Mouse (Mus musculus): Measurements from ENCODE around the gene Tspan10. TPM values are rescaled to one million over a fixed set of nuclear protein-coding genes. Genes with fewer than 3 reads are reported as not detected.

Gene Tspan10
- total RNA-seq, 1 experiment from 2014 or later = 4.7 TPM

DNA sequence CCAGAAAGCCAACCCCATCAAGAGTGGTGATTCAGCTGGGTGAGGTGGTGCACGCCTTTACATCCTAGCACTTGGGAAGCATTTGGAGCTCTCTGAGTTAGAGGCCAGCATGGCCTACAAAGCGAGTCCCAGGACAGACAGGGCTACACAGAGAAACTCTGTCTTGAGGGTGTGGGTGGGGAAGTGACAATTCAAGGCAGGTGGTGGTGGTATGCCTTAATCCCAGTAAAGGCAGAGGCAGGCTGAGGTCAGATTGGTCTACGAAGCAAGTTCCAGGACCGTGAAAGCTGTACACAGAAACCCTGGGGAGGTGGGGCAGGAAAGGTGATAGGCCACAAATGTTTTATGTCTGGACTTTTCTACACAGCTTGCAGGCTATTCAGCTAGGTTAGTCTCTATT, 12.5 kb downstream of the Tspan10 start:
- no peak for DNase-seq

GRCm38 (mm10) chr11:120455413-120455812, 13.0 kb downstream of the Tspan10 start:
- no peak for DNase-seq

GRCm38 (mm10) chr11:120457370-120457769, 14.9 kb downstream of the Tspan10 start:
- no peak for DNase-seq

- peak; percentile 89 for DNase-seq
Observed at GRCm38 (mm10) chr11:120457772-120458751, 15.6 kb downstream of the Tspan10 start, which contains the start of the genes Oxld1 and Ccdc137. Oxld1 (minus strand) TSS chr11:120458068. Ccdc137 (plus strand) TSS chr11:120458115.

- DNase-seq = peak; percentile 47
Observed at GRCm38 (mm10) chr11:120458847-120459597, 16.6 kb downstream of the Tspan10 start.

DNA sequence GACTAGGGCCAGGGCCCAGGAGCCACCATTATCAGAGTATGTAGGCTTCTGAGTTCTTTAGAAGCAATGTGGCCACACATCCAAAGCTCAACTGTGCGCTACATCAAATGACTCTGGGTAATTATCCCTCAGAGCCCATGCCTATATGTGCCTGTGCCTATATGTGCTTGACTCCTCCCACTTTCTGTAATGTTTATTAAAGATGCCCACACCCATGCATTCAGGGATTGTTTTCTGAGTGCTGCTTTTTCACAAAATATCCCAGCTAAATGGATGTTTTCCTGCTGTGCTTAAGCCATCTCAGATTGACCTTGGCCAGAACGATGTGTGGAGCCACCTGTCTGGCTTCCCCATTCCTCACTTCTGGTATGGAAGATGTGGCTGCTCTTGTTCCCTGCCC, 21.1 kb downstream of the Tspan10 start:
- no peak for DNase-seq

DNA sequence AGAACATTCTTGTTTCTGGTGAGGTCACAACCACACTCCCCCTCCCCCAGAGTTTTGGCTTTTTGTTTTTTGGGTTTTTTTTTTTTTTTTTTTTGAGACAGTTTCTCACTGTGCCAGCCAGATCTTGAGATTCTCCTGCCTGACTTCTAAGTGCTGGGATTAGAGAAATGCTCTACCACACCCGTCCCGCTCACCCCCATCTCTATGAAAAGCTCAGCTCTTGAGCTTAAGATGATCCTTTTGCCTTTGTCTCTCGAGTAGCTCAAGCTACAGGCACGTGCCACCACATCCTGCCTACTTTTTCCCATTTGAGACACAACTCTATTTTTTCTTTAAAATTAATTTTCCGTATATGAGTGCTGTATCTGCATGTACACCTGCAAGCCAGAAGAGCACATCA, 21.9 kb downstream of the Tspan10 start:
- no peak for DNase-seq

DNA sequence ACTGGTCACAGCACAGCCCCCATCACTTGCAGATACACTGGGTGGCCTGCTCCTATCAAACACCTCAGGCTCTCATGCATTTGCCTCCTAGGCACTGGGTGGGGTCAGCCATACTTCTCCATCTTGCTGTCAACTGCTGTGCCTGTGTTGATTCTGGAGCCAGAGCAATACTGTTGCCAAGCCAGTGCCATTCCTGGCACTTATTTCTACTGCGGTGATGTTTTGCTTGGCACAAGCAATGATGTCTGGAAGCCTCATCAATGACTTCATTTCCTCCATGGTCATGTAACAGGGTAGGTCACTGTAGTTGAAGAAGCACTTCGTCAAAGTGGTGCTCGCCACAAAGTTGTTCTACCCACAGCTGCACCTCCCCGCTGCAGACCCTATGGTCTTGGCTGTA, 23.1 kb downstream of the Tspan10 start:
- DNase-seq = no peak

DNA sequence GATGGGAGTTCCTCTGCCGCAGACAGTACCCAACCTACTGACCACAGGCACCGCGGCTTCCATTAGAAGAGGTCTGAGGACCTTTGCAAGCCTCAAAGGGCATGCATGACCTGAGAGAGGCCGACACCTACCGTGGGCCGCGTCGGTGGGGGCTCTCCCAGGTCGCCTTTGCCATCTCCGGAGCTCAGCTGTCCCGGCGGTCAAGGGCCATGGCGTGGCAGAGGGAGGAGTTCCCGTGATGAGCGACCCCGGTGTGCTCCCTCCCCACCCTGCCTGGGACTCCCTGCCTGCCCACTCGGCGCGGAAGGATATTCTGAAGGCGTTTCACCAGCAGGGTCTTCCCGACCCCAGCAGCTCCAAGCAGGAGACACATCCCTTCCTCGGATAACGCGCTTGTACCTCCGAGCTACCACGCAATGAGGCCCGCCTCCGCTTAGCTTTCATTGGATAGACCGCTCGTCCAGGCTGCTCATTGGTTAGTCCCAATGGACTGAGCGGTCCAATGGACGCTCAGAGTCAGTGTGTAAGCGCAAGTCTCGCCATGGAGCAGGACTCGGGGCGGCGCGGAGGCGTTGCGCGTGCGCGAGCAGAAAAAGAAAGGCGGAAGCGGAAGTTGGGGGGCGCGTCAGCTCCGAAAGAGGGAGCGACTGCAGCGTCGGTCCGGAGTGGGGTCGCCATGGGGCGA, 24.7 kb downstream of the Tspan10 start, which contains the start of gene Arl16:
Arl16 (minus strand) TSS at position 557 of the 685 bp plus-strand sequence.
- peak; percentile 96 for DNase-seq

GRCm38 (mm10) chr11:120467736-120468092, 25.3 kb downstream of the Tspan10 start:
- no peak for DNase-seq

GRCm38 (mm10) chr11:120472052-120472451, 29.6 kb downstream of the Tspan10 start:
- DNase-seq = no peak

- DNase-seq = no peak
Observed at GRCm38 (mm10) chr11:120483448-120483934, 41.0 kb downstream of the Tspan10 start.

DNA sequence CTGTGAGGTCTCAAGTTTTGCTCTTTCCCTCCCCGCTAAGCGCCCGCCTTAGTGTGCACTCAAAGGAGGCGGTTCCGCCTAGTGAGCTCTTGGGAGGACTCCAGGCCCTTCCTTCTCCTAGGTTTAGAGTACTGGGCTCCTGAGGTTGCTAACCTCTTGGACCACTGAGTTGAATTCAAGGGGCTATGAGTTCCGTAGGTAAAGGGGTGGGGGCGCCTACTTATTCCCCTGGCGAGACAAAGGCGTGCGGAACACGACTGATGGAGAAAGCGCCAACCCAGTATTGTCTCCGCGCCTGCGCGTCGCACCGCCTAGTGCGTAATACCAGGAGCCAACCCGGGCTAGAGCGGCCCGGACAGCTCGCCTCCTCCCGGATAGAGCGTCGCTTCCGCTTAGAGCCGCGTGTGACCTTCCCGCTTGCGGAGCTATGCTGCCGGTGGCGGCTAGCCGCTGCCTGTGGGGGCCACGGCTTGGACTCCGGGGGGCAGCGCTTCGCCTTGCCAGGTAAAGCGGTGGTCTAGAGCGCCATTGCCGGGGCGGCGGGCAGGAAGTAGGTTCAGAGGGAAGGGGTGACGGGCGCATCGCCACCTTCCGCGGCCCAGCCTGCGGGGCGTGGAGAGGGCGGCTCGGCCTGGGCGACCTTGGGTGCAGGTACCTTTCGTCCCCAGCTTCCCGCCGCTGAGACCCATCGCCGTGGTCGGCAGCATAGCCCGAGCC, 42.0 kb downstream of the Tspan10 start, which contains the start of gene Mrpl12:
Mrpl12 (plus strand) TSS at position 349 of the 717 bp plus-strand sequence.
- DNase-seq = peak; percentile 94

GRCm38 (mm10) chr11:120485251-120485650, 42.8 kb downstream of the Tspan10 start:
- DNase-seq = no peak

DNA sequence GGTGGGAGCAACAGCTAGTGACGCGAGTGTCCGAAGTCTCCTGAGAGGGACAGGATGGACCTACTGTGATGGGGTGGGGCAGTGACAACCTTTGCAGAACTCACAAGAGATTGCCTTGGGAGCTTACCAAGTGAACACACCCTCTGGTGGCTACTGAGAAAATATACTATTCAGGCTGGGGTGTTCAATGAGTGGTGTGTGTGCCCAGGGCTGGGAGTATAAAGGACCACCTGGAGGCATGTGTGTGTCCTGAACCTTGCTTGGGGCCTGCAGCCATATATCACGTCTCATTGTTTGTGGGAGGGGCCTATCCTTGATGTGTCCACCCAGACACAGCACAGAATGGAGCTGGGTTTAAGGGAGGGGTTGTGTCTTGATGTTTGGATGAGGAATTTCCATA, 46.1 kb downstream of the Tspan10 start:
- DNase-seq = no peak

DNA sequence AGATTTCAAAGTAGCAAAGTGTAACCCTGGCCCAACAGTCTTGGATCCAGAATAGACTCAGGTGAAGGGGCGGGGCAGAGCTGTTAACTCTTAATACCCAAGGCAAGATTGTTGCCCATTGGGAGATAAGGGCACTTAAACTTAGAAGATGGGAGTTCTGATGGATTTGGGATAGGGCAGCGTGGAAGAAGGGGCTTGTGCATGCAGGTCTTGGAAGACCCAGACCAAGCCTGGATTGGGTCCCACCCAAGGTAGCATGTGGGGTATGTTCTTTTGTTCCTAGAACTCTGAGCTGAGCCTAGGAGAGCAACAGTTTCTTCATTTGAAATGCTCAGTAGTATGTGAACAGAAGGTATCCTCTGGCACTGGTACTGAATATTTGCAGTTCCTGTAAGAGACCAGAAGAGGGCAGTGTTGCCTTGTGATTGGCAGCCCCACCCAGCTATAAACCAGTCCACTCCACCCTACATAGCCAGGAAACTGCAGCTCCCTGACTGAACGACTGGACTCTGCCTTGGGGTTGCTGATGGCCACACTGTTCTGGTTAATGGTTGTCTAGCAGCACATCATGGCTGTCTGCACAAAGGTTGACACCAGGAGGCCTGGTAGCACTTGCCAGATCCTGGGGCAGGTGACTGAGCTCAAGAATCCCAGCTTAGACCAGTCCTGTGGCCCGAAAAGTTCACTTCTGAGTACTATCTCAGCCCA, 46.8 kb downstream of the Tspan10 start:
- DNase-seq = peak; percentile 84

DNA sequence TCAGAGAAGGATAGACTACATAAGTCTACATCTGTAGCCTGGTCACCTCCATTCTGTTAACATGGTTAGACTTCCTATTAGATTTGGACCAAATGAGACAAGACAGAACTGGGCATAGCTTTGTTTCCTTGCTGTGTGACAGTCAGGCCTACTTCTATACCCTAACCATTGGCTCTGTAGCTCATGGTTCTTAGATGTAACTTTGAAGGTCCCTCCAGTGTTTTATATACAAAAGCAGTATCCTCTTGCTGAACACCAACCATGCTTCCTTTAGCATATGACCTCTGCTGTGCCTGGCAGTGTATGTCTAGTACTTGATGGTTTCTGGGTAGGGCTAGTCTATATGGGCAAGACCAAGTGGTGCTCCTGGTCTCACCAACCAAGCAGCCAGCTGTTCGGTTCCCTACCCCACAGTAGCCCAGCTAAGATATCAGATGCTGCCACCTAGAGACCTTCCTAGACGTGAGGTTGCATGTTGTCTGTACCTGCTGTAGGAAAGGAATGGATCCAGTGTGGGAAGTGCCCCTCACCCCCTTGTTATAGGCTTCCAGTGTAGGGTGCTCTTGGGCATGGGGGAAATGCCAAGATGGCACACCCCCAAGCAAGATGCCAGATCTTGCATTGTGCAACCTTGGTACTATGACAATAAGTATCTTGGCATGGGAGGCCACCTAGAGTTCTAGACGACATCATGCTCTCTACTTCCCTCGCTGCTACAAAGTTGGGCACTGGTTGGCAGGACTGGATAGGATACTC, 48.0 kb downstream of the Tspan10 start:
- peak; percentile 48 for DNase-seq

- DNase-seq = peak; percentile 95
Observed at GRCm38 (mm10) chr11:120491317-120492023, 49.0 kb downstream of the Tspan10 start, which contains the start of gene Slc25a10. Slc25a10 (plus strand) TSS chr11:120491840.

All from adrenal gland, postnatal 14 days (tissue).